Mouse (Mus musculus) adrenal gland, adult 8-10 months (tissue): ENCODE results near the gene Hspbp1. TPM values are rescaled to one million over a fixed set of nuclear protein-coding genes. Genes with fewer than 3 reads are reported as not detected.
A peak's percentile ranks its signal among the peaks of the same experiment; 100 is the strongest.

Experiments used
- DNase-seq: peaks from one replicate; pipeline ENCODE4 v3.0.0; 2022
- total RNA-seq, 4 experiments: library from RNA; stranded (reverse); gene quantifications; 2 replicates each; pipeline ENCODE4 v1.2.4; 2022

Gene Hspbp1
- 10 to 100 TPM; 43.1 to 66.5 (median 50.5) TPM for total RNA-seq

DNA sequence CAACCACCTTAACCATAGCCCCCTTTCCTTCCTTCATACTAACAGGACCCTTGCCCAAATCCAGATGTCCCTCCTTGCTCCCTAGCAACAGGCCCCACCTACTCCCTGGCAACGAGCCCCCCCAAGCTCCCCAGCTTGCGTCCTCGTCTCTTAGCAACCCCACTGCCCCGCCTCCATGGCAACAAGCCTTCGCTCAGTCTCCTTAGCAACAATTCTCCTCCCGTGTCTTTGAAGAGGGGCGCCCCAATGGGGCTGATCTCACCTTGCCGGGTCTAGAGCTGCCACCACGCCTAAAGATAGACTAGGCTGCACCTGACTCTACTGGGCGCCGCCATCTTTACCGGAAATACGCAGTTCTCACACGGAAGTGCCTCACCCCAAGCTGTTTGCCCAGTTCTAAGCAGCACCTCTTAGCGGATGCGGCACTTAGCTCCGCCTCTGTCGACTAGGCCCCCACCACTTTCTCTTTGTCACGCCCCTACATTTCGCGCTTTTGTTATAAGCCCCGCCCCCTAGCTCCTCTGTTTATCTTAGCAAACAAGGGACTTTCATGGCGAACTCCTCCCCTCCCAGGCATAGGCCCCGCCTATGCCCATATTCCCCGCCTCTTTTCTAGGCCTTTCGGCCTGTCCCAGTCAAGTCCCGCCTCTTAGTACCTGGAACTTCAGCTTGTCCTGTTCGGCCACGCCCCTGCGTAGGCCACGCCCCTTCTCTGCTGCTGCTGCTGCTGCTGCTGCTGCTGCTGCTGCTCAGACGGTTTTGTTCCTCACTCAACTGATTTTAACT lies at the start of gene Hspbp1:
Gene Hspbp1, minus strand, starts transcription at position 437 of the 786 bp plus-strand sequence.
- peak; percentile 97 for DNase-seq

GRCm38 (mm10) chr7:4732968-4733392 lies 48.1 kb upstream of the Hspbp1 start:
- no peak for DNase-seq

DNA sequence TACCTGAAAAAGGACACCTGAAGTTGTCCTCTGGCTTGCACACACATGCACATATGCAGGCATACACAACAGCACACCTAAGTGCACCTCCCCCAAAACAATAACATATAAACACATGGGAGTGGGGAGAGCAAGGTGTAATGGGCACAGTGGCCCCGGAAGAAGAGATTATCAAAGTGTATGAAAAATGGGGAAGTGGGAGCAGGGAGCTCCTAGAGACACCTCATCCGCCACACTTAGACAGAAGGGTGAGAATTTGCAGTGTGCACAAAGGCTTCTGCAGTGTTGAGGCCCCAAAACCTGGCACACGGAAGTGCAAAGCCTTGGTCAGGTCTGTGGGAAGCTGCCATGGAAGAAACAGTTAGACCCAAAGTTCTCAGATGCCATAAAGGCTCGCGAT lies 46.2 kb upstream of the Hspbp1 start:
- no peak for DNase-seq

GRCm38 (mm10) chr7:4725169-4725568 lies 40.3 kb upstream of the Hspbp1 start, which contains the start of gene Tmem150b:
Gene Tmem150b (minus strand): TSS chr7:4725249.
- no peak for DNase-seq

GRCm38 (mm10) chr7:4724359-4724758 lies 39.5 kb upstream of the Hspbp1 start:
- DNase-seq: no peak

DNA sequence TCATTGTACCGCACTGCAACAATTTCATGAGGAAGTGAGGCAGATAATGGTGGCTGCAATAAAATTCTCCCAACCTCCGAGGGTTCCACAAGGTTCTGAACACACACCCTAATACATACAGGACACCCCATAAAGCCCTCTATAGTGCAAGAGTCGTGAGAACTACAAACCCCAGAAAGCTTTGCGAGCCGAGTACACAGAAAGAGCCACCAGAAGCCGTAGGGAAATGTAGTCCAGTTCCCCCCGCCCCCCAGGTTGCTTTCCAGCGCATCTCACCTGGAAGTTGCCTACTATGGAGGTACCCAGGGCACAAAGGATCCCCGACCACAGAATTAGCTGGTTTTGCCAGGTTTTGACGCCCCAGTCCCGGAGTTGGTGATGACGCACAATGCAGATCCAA lies 38.6 kb upstream of the Hspbp1 start:
- no peak for DNase-seq

DNA sequence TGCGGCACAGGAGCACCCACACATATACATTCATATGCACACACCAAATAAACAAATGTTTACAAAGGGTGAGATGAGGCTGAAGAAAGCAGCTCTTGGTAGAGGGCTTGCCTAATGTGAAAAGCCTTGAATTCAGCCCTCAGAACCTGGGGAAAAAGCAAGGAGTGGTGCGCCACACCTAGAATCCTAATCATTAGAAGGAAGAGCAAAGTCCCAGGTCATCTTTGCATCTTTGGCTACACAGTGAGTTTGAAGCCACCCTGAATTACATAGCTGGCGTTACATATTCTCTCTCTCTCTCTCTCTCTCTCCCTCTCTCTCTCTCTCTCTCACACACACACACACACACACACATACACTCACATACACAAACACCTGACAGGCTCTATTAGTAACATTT lies 34.4 kb upstream of the Hspbp1 start:
- no peak for DNase-seq

DNA sequence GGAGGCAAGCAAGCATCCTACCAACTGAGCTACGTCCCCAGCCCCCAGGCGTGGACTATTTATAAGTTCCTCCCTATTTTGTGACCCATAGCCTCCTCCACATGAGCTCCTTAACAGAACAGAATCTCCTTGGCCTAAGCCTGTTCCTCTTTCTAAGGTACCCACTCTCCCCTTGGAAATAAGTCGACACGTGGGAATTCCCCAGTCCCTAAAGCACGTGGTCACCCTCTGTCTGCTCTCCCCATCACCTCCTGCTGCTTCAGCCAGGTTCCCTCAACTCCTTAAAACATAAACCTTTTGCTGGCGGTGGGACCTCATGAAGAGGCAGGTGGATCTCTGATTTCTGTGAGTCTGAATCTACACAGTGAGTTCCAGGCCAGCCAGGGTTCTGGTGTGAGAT lies 32.1 kb upstream of the Hspbp1 start:
- DNase-seq: no peak

DNA sequence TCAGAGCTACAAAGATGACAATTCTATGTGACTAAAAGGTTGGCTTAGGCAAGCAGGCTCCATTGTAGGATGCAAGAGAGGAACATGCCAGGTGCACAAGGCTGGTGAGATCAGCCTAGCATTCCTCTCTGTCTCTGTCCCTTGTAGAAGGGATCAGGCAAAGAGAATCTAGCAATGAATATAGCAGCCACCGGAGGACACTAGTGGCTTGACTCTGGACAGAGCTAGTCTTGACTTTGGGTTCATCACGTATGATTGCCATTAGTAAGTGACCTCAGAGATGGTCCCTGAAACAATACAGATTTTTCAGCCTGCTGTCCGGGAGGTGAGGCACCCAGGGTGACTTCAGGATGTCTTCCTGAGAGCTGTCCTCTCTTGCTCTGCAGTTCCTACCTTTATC lies 27.7 kb upstream of the Hspbp1 start:
- DNase-seq: no peak

DNA sequence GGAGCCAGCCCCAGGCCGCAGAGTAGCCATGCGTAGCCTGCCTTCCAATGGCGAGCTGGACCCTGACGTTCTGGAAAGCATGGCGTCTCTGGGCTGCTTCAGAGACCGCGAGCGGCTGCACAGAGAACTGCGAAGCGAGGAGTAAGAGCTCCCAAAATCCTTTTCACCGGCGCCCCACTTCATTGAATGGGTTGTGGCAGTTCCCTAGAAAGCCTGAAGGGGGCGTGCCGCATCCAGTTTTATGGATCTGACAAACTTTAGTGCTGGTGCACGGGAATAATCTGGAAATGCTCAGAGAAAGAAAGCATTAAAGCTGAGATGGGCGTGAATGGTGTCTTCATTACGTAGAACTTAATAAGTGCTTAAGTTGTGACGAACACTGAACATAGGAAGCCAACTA lies 20.2 kb upstream of the Hspbp1 start:
- no peak for DNase-seq

GRCm38 (mm10) chr7:4703195-4703594 lies 18.3 kb upstream of the Hspbp1 start:
- DNase-seq: no peak

DNA sequence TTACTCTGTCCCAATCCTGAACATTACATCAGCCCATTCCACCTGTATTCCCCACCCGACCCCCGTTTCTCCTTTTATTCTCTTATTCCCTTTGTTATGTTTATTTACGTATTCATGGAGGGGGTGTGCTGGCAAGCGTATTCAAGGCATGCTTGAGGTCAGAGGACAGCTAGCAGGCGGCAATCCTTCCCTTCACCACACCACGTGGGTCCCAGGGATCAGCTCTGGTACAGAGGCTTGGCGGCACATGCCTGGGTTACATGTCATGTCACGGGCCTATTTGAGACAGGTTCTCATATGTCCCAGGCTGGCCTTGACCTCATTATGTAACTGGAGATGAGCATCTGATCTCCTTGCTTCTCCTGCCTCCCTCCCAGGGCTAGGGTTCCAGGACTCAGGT lies 17.5 kb upstream of the Hspbp1 start:
- DNase-seq: no peak

DNA sequence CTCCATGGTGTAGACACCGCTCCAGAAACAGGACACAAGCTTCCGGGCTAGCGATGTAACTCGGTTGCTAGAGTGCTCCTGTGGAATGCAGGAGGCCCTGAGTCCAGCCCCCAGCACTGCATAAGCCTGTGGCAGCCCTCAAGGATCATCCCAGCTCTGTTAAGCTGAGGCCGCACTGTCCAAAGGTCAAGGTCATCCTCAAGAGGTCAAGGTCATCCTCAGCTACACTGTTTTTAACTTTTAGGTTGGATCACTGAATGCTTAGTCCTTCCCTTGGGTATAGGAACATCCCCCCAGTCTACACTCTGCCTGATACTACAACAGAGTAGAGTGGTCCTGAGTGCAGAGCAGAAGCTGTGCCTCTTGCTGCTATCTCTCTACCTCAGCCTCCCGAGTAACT lies 8.1 kb upstream of the Hspbp1 start:
- DNase-seq: no peak

DNA sequence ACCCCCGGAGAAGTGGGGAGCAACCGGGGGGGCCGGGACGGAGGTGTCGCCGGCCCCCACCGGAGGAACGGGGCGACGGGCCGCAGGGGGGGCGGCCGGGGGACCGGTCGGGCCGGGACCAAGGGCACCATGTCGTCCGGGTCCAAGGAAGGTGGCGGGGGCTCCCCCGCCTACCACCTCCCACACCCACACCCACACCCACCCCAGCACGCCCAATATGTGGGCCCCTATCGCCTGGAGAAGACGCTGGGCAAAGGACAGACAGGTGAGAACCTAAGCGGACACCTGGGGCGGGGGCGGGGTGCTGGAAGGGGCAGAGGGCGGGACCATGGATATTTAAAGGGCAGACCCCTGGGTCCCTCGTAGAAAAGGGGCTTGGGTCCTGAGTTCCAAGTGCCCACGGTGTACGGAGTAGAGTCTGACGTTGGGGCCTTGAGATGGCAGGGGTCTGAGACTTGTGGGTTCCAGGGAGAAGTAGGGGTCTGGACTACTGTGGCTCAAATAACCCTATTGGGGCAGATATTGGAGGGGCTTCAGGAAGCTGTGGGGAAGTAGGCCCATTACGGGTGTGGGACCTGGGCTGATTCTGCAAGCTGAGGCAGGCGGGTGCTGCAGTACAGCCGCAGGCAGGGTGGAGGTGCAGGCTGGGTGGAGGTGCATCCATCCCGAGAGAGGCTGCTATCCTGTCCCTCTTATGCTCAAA lies 6.2 kb upstream of the Hspbp1 start:
- DNase-seq: no peak

GRCm38 (mm10) chr7:4690387-4690786 lies 5.5 kb upstream of the Hspbp1 start, which contains the start of gene Brsk1:
Gene Brsk1 (plus strand): TSS chr7:4690604.
- DNase-seq: peak; percentile 43

GRCm38 (mm10) chr7:4684203-4684602 lies 665 bp downstream of the Hspbp1 start:
- no peak for DNase-seq

DNA sequence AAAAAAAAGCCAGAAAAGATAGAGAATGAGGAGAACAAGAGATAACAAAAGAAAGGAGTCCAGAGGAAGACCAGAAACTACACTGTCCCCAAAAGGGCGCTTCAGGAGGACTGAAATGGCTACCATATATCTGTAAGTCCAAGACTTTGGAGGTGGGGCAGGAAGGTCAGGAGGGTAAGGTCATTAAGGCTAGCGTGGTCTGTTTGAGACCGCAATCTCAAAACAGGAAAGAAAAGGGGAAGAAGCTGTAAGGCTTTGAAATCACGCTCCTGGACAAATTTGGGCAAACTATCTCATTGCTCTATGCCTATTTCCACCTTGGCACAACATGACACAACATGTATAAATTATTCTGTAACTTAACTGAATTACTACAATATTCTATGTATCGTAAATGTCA lies 1.6 kb downstream of the Hspbp1 start:
- no peak for DNase-seq

- DNase-seq: no peak
These were observed 9.7 kb downstream of the Hspbp1 start for GRCm38 (mm10) chr7:4675200-4675599.

GRCm38 (mm10) chr7:4674114-4674731 lies 10.6 kb downstream of the Hspbp1 start:
- DNase-seq: no peak

GRCm38 (mm10) chr7:4671956-4672355 lies 12.9 kb downstream of the Hspbp1 start:
- peak; percentile 63 for DNase-seq

GRCm38 (mm10) chr7:4670655-4671255 lies 14.1 kb downstream of the Hspbp1 start:
- DNase-seq: no peak

GRCm38 (mm10) chr7:4669156-4669555 lies 15.7 kb downstream of the Hspbp1 start:
- no peak for DNase-seq

- no peak for DNase-seq
These were observed 16.4 kb downstream of the Hspbp1 start for GRCm38 (mm10) chr7:4668506-4668905.
